Mouse (Mus musculus): ENCODE data around the gene Tango6. TPM values are rescaled to one million over a fixed set of nuclear protein-coding genes. Genes with fewer than 3 reads are reported as not detected.
"Not testable (repeated sequence)": the region's sequence is repeated elsewhere in the genome, so short reads cannot be mapped to it uniquely, and the experiment has no call there.

The Tango6 gene
- polyA plus RNA-seq, 1 experiment from 2014 or later, result 6.2 TPM

DNA sequence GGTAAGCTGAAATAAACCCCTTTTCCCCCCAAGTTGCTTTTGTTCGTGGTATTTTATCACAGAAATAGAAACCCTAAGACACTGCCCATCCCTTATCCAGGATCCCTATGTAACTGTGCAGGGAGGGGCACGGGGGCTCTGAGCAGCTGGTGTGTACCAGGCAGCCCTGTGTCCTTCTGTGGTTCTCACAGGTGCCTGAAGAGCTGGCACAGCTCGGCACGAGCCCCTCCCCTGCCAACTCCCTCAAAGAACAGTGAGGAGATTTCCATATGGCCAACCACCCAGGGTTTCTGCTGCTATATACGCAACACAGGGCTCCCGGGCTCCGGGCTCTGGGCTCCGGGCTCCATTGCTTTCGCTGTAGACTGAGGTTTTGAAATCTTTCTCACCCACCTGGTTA, 182.5 kb downstream of the Tango6 start:
- Histone ChIP-seq H3K4me1 (peaks cover 9% of the 10 kb centered on the region), H3K36me3 (no peaks in the 10 kb centered on the region), H3K4me3 (replicated peaks) (no peak overlapping the region), H3K4me2 (no peak overlapping the region), H3K9ac (replicated peaks) (no peak overlapping the region), H3K9me3 (replicated peaks) (no peaks in the 10 kb centered on the region), H3K27me3 (replicated peaks) (peaks cover 15% of the 10 kb centered on the region), H3K27ac (replicated peaks) (no peak overlapping the region)
- 80% methylated on average over 9 of the region's 9 CpGs for whole genome bisulfite sequencing
- ATAC-seq (ENCODE audit: low FRiP score), result no peak

DNA sequence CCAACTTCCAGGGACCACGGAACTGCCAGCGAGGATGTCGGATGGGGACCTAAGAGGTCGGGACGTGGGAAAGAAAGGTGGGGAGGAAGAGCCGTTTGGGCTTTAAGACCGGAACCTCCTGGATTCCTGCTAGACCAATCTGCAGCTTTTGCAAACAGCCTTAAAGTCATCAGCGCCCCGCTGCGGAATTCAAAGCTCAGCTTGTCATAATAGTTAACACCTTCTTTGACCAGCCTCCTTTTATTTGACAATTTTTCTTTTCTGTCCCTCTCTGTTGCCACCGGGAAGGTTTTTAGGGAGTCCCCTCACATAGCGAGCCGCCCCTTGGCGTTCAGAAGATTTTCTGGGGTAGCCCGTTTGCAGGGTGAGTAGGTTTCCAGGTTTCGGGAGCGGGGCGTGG, 187.2 kb downstream of the Tango6 start, which contains the start of gene Has3:
TSS of gene Has3 (plus strand) at position 192 of the 400 bp plus-strand sequence.
- WGBS, result 2% methylated on average over 18 of the region's 18 CpGs
- Histone ChIP-seq H3K9me3 (replicated peaks) (no peaks in the 10 kb centered on the region), H3K4me1 (peaks cover 36% of the 10 kb centered on the region), H3K4me3 (replicated peaks) (peak within 1 kb of the TSS; percentile 63), H3K36me3 (peaks cover 2% of the 10 kb centered on the region; the same call in 1 of the 2 replicates), H3K27me3 (replicated peaks) (peaks cover 22% of the 10 kb centered on the region), H3K4me2 (peak within 1 kb of the TSS; percentile 87), H3K9ac (replicated peaks) (peak within 1 kb of the TSS; percentile 70), H3K27ac (replicated peaks) (peak within 1 kb of the TSS; percentile 76)
- ATAC-seq (ENCODE audit: low FRiP score), result no peak

DNA sequence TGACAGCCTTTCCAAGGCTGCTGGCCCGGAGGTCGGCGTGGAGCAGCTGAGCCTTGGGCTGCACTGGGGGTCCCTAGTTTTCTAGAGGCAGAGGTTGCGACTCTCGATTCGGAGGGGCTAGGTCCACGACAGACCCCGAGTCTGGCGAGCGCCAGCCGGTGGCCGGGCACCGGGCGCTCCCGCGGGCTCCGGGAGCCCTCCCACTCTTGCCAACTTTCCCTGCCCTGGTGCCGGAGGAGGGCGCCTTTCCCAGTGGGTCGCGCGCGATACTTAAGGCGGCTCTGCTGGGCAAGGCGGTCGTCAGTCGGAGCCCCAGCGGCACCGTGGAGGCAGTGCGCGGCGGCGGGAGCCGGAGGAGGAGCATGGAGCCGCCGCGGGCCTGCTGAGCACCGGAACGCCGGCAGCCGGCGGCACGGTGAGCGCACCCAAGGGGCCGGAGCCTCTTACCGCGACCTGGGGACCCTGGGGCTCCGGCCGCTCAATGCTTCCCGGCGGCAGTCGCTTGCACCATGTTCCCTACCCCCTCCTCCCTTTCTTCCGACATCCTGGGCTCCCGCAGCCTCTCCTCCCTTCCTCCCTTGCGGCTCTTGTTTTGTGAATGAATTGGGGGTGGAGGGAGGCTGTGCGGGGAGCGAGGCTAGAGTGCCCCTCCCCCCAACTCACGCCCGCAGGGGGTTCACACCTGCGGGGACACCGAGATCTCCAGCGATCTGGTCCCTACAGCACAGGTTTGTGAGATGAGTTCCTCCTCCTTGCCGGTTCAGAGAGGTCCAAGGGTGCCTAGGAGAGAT, 187.9 kb downstream of the Tango6 start:
- Histone ChIP-seq H3K36me3 (peaks cover 2% of the 10 kb centered on the region; the same call in 1 of the 2 replicates), H3K9me3 (replicated peaks) (no peaks in the 10 kb centered on the region), H3K27me3 (replicated peaks) (peaks cover 22% of the 10 kb centered on the region), H3K4me2 (peak overlapping the region; percentile 87), H3K9ac (replicated peaks) (peak overlapping the region; percentile 70), H3K4me1 (peaks cover 36% of the 10 kb centered on the region), H3K4me3 (replicated peaks) (peak overlapping the region; percentile 63), H3K27ac (replicated peaks) (peak overlapping the region; percentile 76)
- under 1% methylated on average over 61 of the region's 63 CpGs for WGBS
- peak; percentile 65 for ATAC-seq (ENCODE audit: low FRiP score)

DNA sequence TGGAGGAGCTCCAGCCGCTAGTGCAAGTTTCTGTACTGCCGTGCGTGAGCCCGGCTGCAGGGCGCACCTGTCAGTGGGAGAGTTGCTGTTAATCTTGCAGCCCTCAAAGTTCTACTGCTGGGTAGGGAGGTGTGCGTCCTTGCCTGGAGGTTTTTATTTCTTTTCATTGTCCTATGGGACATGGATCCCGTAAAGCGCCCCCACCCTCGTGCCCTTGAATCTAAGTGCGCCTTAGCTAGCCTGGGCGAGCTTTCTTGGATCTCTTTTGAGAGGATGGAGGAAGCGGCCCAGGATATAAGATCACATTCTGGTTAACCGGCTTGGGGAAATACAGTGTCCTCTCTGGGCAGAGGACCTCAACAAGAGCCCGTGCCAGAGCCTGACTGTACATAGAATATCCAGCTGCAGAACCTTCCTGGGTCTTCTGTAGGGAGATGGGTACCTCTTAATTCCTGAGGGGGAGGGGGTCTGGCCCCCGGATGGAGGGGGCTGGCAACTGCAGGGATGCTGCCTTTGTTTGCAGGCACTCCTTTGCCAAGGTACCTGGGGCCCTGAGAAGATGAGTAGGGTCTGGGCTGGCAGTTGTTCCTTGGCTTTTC, 188.6 kb downstream of the Tango6 start:
- Histone ChIP-seq H3K4me3 (replicated peaks) (peak overlapping the region; percentile 63), H3K4me2 (peak overlapping the region; percentile 87), H3K27ac (replicated peaks) (peak overlapping the region; percentile 76), H3K36me3 (peaks cover 2% of the 10 kb centered on the region; the same call in 1 of the 2 replicates), H3K9ac (replicated peaks) (peak overlapping the region; percentile 70), H3K9me3 (replicated peaks) (no peaks in the 10 kb centered on the region), H3K4me1 (peaks cover 36% of the 10 kb centered on the region), H3K27me3 (replicated peaks) (peaks cover 22% of the 10 kb centered on the region)
- ATAC-seq (ENCODE audit: low FRiP score), result peak; percentile 34
- whole genome bisulfite sequencing, result 1% methylated on average over 15 of the region's 15 CpGs

DNA sequence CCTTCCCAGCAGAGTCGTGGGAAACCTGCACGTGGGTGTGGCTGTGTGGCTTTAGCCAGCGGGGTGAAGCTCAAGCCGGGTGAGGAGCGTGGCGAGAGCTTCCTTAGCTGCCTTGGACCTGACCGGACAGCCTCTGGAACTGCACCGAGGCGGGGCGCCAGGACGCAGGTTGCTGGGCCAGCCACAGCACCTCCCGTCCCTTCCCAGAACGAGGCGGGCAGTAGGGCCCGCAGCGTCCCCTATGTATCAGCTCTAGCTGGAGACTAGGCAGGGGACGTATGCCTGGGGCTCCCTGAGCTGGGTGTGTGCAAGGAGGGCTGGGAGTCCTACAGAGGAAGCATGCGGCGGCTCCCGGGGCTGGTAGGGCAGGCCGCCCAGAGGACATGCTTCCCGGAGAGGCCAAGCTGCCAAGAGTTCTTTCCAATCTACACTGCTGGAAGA, 189.1 kb downstream of the Tango6 start:
- H3K4me1 ChIP-seq, result peaks cover 36% of the 10 kb centered on the region
- peaks cover 2% of the 10 kb centered on the region; the same call in 1 of the 2 replicates for H3K36me3 ChIP-seq
- WGBS, result under 1% methylated on average over 22 of the region's 22 CpGs
- H3K27ac ChIP-seq (replicated peaks), result peak overlapping the region; percentile 76
- peak overlapping the region; percentile 70 for H3K9ac ChIP-seq (replicated peaks)
- H3K4me2 ChIP-seq, result peak overlapping the region; percentile 87
- H3K27me3 ChIP-seq (replicated peaks), result peaks cover 20% of the 10 kb centered on the region
- peak overlapping the region; percentile 63 for H3K4me3 ChIP-seq (replicated peaks)
- ATAC-seq (ENCODE audit: low FRiP score), result peak; percentile 77
- no peaks in the 10 kb centered on the region for H3K9me3 ChIP-seq (replicated peaks)

DNA sequence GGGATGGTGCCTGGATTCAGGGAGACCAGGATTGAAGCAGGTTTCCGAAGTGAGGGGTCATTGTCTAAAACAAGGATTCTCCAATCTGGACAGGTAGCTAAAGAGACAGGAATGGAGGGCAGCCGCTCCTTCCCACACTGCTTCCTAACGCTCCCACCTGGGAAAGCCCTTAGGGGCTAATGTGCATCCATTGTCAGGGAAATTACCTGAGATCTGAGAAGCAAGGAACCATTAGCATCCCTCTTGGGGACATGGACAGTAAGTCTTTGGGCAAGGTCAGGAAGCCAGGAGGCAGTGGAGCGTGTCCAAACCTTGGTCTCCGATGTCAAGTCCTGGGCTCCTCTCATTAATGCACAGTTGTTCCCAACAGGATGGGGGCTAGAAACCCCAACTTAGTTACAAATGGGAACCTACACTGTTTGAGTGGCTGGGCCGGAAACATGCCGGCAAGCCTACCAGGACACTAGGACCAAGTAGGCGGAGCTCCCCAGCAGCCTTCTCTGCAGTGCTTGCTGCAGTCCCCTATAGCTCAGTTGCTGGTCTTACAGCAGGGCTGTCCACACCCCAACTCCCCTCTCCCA, 189.7 kb downstream of the Tango6 start:
- H3K4me2 ChIP-seq, result peak overlapping the region; percentile 87
- 10% methylated on average over 8 of the region's 8 CpGs for WGBS
- H3K9me3 ChIP-seq (replicated peaks), result no peaks in the 10 kb centered on the region
- H3K4me3 ChIP-seq (replicated peaks), result peak overlapping the region; percentile 63
- peaks cover 36% of the 10 kb centered on the region for H3K4me1 ChIP-seq
- no peak for ATAC-seq (ENCODE audit: low FRiP score)
- H3K36me3 ChIP-seq, result peaks cover 2% of the 10 kb centered on the region; the same call in 1 of the 2 replicates
- H3K27me3 ChIP-seq (replicated peaks), result peaks cover 18% of the 10 kb centered on the region
- peak overlapping the region; percentile 70 for H3K9ac ChIP-seq (replicated peaks)
- H3K27ac ChIP-seq (replicated peaks), result peak overlapping the region; percentile 76

DNA sequence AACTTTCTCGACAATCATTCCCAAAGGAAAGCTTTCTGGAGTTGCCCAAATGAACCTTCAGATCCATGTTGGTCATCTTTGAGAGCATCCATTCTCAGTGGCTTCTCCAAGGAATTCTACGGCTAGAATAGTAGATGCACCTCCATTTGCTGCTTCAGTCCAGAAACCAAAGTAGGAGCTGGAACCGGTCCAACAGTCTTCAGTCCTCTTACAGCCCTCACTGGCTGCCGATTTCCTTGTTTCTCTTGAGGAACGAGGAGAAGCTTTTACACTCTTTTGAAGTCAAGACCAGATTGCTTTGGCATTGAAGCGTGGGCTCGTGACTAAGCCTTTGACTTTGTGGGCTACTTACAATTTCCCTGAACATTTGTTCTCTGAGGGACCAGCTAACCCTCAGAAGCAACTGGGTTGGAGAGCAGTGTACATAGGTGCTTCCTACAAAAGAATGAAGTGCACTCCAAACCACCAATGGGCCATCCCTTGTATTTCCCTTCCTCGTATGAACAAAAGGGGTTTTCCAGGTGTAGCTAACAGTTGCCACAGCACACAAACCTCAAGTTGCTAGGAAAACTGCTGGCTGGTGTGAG, 197.3 kb downstream of the Tango6 start:
- ATAC-seq (ENCODE audit: low FRiP score), result no peak
- Histone ChIP-seq H3K9me3 (replicated peaks) (no peaks in the 10 kb centered on the region), H3K4me2 (no peak overlapping the region), H3K36me3 (peaks cover 55% of the 10 kb centered on the region), H3K27me3 (replicated peaks) (no peaks in the 10 kb centered on the region), H3K4me1 (no peaks in the 10 kb centered on the region), H3K27ac (replicated peaks) (no peak overlapping the region), H3K4me3 (replicated peaks) (no peak overlapping the region), H3K9ac (replicated peaks) (no peak overlapping the region)
- WGBS, result 88% methylated on average over 8 of the region's 8 CpGs

DNA sequence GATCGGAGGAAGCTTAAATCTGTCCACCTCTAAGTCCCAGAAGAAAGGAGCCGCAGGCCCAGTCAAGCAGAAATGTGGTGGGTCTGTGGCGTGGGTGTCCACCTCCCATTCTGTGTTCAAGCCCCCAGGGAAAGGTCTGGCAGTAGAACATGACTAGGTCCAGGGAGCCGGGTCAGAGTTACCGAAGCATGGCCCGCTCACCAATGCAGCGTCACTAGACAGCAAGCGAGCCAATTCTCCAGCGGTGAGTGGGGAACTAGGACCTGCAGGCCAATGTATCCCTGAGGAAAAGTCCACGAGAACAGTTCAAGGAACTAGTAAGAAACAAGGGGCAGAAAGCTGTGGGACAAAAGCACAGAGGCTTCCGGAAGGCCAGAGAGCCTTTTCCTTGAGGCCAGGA, 201.2 kb downstream of the Tango6 start:
- peaks cover 60% of the 10 kb centered on the region for H3K36me3 ChIP-seq
- H3K4me1 ChIP-seq; H3K9ac ChIP-seq (replicated peaks); H3K27me3 ChIP-seq (replicated peaks); ATAC-seq (ENCODE audit: low FRiP score); H3K27ac ChIP-seq (replicated peaks); H3K9me3 ChIP-seq (replicated peaks); H3K4me2 ChIP-seq; H3K4me3 ChIP-seq (replicated peaks): not testable (repeated sequence)
- 94% methylated on average over 11 of the region's 11 CpGs for WGBS

DNA sequence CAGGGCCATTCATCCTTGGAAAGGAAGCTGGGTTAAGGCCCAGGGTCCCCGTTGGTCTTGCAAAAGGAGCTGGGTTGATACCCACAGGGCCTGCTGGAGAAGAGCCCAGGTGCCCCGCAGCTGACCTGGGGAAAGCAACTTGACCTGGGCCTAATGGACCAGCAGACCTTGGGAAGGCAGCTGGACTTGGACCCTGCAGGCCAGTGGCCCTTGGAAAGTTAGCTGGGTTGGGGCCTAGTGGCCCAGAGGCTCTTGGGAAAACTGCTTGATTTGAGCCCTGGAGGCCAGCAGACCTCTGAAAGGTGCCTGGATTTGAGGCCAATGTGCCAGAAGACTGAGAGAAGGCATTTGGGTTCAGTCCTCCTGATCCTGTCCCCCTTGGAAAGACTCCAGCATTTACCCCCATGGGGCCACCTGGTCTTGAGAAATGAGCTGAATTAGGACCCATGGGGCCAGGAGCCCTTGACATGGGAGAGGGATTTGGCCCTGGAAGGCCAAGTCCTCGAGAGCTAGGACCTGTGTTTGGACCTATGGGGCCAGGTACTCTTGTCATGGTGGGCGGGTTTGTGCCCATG, 202.0 kb downstream of the Tango6 start:
- not testable (repeated sequence) for H3K9ac ChIP-seq (replicated peaks); H3K27me3 ChIP-seq (replicated peaks); H3K4me2 ChIP-seq; H3K27ac ChIP-seq (replicated peaks); H3K4me1 ChIP-seq; ATAC-seq (ENCODE audit: low FRiP score); H3K9me3 ChIP-seq (replicated peaks); H3K4me3 ChIP-seq (replicated peaks)
- 99% methylated on average over 4 of the region's 4 CpGs for WGBS
- peaks cover 52% of the 10 kb centered on the region for H3K36me3 ChIP-seq

DNA sequence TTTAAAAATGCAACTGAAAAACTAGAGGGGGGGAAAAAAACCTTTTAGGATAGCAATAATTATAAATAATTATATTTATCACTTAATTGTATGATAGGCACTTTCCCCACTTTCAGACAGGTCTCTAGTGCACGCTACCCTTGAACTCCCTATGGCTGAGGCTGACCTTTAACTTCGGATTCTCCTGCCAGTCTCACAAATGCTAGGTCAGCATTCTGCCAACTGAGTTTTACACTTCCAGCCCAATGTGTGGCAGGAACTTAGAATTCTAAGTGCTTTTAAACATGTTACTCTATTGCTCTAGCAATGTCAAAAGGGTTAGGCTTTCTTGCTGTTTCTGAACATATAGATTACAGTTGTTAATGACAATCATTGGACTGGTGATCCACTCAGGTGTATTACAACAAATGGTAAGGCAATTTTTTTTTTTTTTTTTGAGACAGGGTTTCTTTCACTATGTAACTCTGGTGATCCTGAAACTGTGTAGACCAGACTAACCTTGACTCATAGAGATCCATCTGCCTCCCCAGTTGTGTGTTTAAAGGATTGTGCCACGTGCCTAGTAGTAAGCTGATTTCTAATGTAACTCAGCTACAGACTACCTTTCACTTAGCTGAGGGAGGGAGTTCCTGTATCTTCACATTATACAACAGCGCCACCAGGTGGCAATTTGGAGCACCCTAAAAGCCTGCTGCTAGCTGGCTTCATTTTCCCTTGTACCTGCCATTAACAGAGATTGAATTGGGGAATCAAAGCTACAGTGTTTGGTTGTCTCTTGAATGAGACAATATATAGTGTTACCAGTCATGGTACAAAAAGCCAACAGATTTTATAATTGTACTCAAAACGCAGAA, 204.7 kb downstream of the Tango6 start:
- H3K9ac ChIP-seq (replicated peaks), result no peak overlapping the region
- WGBS, result 44% methylated on average over 5 of the region's 5 CpGs
- H3K27me3 ChIP-seq (replicated peaks), result no peaks in the 10 kb centered on the region
- peaks cover 35% of the 10 kb centered on the region for H3K36me3 ChIP-seq
- no peaks in the 10 kb centered on the region for H3K9me3 ChIP-seq (replicated peaks)
- no peak overlapping the region for H3K4me2 ChIP-seq
- no peak overlapping the region for H3K4me3 ChIP-seq (replicated peaks)
- peaks cover 15% of the 10 kb centered on the region for H3K4me1 ChIP-seq
- peak; percentile 78 for ATAC-seq (ENCODE audit: low FRiP score)
- no peak overlapping the region for H3K27ac ChIP-seq (replicated peaks)

Measured in neural tube, embryonic 15.5 days (tissue).